Mouse (Mus musculus) mature B cell (primary cell): ENCODE measurements around the gene Fance.

Source experiments
- in situ Hi-C: fragments of 300-500 bp; cut with MboI; formaldehyde crosslinking; loops from 2 replicates; pipeline ENCODE4 v1.14.3; 2019

The Fance gene

GRCm38 (mm10) chr17:28313212-28313879 is at the start of gene Fance:
Fance (plus strand) TSS chr17:28313519.
- in situ Hi-C loops, result no loop called here

DNA sequence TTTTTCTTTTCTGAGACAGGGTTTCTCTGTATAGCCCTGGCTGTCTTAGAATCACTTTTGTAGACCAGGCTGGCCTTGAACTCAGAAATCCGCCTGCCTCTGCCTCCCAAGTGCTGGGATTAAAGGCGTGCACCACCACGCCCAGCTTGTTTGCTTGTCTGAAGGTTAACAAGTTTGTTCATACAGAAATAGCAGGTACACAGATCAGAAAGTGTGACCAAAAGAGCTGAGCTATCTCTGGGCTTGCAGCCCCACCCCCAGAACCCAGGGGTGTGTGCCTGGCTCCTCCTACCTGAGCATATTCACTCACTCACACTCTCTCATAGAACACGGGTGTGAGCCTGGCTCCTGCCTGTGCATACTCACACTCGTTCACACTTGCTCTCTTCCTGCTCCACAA is 46.1 kb upstream of the Fance start:
- in situ Hi-C loops, result no loop called here

- in situ Hi-C loops, result no loop called here
Measured at GRCm38 (mm10) chr17:28270165-28270564, 43.2 kb upstream of the Fance start.

- in situ Hi-C loops, result no loop called here
Measured at GRCm38 (mm10) chr17:28271537-28272266, 41.6 kb upstream of the Fance start.

- in situ Hi-C loops, result no loop called here
Measured at GRCm38 (mm10) chr17:28272281-28272680, 41.0 kb upstream of the Fance start.

DNA sequence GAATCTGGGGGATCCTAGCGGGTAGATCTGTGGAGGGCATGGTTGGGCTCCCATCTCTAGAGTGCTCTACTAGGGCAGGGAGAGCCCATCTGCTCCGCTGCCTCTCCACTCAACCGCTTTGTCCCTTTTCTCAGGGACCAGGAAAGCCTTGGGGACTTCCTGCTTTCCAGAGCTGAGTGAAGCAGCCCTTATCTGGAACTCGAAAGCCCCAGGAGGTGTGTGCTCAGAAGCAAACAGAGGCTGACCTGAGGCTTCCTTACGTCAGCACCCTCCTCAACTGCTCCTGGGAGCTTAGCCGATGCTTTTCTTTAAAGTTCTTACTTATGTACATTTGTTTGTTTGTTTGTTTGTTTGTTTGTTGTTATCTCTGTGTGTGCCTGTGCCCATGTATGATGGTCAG is 40.5 kb upstream of the Fance start:
- in situ Hi-C loops, result no loop called here

- in situ Hi-C loops, result no loop called here
Measured at GRCm38 (mm10) chr17:28274739-28275138, 38.6 kb upstream of the Fance start.

DNA sequence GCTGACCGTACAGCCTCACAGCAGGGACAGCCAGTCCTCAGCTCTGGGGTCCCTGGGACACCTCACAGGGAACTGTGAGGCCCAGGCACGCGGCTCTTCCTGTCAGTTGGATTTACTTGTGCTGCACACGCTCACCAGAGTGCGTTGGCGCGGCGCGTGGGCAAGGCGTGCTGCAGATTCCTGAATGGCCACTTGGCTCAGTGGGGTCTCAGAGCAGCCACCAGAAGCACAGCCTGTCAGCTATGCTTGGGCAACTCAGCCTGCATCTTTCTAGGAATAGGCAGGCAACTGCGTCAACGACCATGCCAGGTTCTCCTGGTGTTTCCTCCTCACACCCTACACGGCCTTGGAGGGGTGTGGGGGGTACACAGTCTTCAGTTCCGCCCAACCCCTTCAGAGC is 36.1 kb upstream of the Fance start:
- in situ Hi-C loops, result no loop called here

GRCm38 (mm10) chr17:28277721-28278120 is 35.6 kb upstream of the Fance start:
- in situ Hi-C loops, result no loop called here

- in situ Hi-C loops, result no loop called here
Measured at GRCm38 (mm10) chr17:28278156-28278555, 35.2 kb upstream of the Fance start.

- in situ Hi-C loops, result no loop called here
Measured at GRCm38 (mm10) chr17:28279236-28279635, 34.1 kb upstream of the Fance start.

DNA sequence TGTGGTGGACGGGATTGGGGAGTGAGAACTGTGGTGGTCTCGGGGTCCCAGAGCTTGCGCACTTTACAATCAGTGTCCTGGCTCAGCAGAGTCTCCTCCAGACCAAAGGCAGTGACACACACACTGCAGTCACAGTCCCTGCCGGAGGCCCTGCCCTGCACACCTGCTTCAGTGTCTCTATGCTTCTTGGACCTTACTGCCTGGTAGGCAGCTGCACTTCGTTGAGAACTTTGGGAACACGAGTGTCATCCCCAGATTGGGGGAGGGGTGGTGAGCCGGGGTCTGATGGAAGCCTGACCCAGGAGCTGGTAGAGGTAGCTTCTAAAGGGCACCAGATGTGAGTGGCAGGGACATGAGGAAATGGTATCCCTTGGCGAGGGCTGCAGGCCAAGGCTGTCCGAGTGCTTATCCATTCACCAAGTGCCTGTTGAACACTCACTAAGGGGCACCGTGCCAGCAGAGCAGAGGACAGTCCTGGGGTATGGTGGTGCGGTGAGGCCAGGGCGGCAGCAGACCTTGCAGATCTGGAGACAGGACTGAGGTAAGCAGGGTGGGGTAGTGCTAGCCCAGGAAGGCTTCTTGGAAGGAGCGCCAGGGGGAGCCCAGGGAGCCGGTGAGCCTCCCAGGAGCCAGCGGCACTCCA is 33.4 kb upstream of the Fance start:
- in situ Hi-C loops, result no loop called here

DNA sequence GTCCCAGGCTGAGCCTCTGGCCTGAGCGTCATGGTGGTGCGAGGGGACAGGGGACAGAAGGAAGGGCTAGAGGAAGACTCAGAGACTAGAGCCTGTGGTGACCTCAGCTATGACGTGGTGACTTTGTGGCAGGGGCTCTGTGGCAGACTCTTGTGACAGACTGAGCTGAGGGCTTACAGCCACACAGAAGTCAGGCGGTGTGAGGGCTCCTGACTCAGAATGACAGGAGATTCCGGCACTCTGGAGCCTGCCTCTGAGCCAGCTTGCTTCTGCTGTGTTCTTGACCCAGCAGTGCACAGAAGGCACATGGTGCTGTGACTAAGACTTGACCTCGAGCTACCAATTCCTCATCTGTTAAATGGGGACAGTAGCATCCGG is 32.9 kb upstream of the Fance start:
- in situ Hi-C loops, result no loop called here

DNA sequence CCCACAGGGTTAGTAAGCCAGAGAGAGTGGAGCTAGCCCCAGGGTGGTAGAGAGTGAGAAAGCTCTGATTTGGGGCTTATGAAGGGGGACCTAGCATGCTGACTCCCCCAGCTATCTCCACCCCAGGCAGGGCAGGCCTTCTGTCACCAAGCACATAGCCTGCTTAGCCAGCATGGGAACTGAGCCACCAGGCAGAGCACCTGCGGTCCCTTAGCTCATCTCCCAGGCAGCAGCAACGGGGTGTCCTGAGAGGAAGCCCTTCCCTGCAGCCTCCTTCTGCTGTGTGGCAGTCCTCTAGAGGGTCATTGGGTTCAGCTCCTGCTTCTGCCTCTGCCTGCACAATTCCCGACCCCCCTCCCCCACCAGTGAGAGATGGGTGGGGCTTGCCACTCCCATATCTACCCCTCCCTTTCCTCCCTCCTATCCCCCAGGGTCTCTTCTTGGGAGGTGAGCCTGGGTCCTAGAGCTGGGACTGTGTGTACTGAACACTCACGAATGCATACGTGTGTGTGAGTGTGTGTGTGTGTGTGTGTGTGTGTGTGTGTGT is 32.4 kb upstream of the Fance start:
- in situ Hi-C loops, result no loop called here

- in situ Hi-C loops, result no loop called here
Measured at GRCm38 (mm10) chr17:28281866-28282441, 31.4 kb upstream of the Fance start.

GRCm38 (mm10) chr17:28283199-28283598 is 30.1 kb upstream of the Fance start:
- in situ Hi-C loops, result no loop called here

DNA sequence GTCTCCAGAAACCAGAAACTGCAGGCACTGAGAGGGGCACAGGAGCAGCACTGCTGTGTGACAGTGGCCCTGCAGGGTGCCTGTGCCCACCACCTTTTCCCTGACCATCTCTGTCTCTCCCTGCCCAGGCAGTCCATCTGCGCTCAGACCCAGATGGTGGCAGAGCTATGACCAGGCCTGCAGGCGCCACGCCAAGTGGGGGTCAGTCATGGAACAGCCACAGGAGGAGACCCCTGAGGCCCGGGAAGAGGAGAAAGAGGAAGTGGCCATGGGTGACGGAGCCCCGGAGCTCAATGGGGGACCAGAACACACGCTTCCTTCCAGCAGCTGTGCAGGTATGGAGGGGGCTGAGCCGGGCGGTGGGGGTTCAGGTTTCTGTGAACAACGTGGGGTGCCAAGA is 27.2 kb upstream of the Fance start:
- in situ Hi-C loops, result no loop called here

- in situ Hi-C loops, result no loop called here
Measured at GRCm38 (mm10) chr17:28286964-28287363, 26.4 kb upstream of the Fance start.

GRCm38 (mm10) chr17:28287578-28287977 is 25.7 kb upstream of the Fance start:
- in situ Hi-C loops, result no loop called here

DNA sequence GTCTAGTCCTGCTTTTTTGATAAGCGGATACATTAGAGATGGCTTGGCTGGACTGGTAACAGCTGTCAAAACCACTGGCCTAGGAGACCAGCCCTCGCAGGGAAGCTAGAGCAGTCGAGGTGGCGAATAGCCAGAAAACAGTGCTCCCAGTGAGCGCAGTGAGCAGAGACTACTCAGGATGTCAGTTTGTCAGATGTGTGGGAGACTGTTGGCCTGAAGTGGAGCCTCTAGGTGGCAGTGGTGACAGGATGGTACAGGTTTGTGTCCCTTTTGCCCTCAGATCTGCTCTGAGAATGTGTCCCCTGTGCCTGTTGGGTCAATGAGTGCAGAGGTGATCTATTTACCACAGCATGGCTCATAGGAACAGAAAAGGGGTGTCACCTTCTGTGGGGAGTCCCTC is 25.3 kb upstream of the Fance start:
- in situ Hi-C loops, result no loop called here

DNA sequence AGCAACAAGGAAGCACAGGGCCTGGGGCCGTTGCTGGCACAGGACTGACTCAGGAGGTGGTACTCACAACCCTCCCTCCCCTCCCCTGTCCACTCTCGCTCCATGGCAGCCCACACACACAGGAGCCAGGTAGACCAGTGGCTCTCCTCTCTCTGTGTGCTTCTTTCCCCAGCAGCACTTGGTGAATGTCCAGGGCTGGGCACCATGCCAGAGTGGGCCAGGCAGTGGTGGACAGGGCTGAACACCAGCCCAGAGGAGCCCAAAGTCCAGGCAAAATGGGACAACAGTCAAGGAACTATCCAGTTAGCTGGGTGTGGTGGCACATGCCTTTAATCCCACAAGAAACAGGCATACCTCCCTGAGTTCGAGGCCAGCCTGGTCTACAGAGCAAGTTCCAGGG is 23.1 kb upstream of the Fance start:
- in situ Hi-C loops, result no loop called here

GRCm38 (mm10) chr17:28290671-28291070 is 22.6 kb upstream of the Fance start:
- in situ Hi-C loops, result no loop called here

DNA sequence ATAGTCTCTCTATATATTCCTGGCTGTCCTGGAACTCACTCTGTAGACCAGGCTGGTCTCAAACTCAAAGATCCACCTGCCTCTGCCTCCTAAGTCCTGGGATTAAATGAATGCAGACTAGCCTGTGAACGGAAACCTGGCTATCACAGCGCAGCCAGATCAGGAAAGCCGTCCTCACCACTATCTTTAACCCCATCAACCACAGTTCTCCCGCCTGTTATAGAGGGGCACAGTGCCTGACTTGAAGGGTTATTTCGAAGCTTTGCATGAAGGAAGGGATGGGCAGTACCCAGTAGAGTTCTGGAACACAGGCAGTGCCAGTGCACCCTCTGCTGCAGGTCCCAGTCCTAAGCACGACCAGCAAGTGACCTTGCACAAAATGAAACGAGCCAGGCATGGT is 22.0 kb upstream of the Fance start:
- in situ Hi-C loops, result no loop called here
